Comparison of ENCODE assay signal across 8 mouse cellular contexts in genomic region chr19:46308706-46309435, GRCm38 (mm10). TPM values are rescaled to one million over a fixed set of nuclear protein-coding genes. Genes with fewer than 3 reads are reported as not detected.
DNase-seq lines count a peak whose midpoint lies in the region; ATAC-seq and TF ChIP-seq lines count a peak whose summit lies in the region.

No protein-coding gene starts in this region.

- TF ChIP-seq CTCF in left cerebral cortex, adult 2 months (IDR thresholded peaks at IDR 0.05), result peak; percentile 95

- peaks cover 36% of the 10 kb centered on the region for H3K36me3 ChIP-seq in hindbrain, embryonic 13.5 days

- H3K4me3 ChIP-seq in hindbrain, embryonic 13.5 days, result peak overlapping the region; percentile 44
- peak overlapping the region; percentile 49 for H3K4me3 ChIP-seq in left cerebral cortex, adult 2 months

- peak overlapping the region; percentile 78 for H3K4me2 ChIP-seq in hindbrain, embryonic 13.5 days

- H3K9ac ChIP-seq in hindbrain, embryonic 13.5 days, result peak overlapping the region; percentile 74

- WGBS in hindbrain, embryonic 13.5 days, result 2% methylated on average over 47 of the region's 47 CpGs

- peaks cover 32% of the 10 kb centered on the region for H3K4me1 ChIP-seq in hindbrain, embryonic 13.5 days (replicated peaks)

- no peak overlapping the region for H3K27ac ChIP-seq in hindbrain, embryonic 13.5 days
- peak overlapping the region; percentile 71 for H3K27ac ChIP-seq in left cerebral cortex, adult 2 months

- intact Hi-C loops in left cerebral cortex, adult 2 months (cut with DNase I), result loop anchor here (2.0 kb wide), 2 partner anchors 20 to 174 kb away; partner anchors contain the start of gene Fbxl15

- H3K9me3 ChIP-seq in hindbrain, embryonic 13.5 days, result no peaks in the 10 kb centered on the region

- H3K27me3 ChIP-seq in hindbrain, embryonic 13.5 days, result peaks cover 84% of the 10 kb centered on the region

- peak; percentile 91 for DNase-seq in NIH3T3 (ENCODE audit: low read depth)
- peak; percentile 97 for DNase-seq in cerebellum, postnatal 10 days
- DNase-seq in frontal cortex, postnatal 25 days (ENCODE audit: low spot score in 2 of 2), result peak; percentile 80 to 86
- peak; percentile 84 to 86 for DNase-seq in left cerebral cortex, adult 2 months (ENCODE audit: extremely low spot score in 1 of 2, low spot score in 2 of 2)
- DNase-seq in lung, postnatal 4 days, result peak; percentile 87 to 90
- peak; percentile 88 to 91 for DNase-seq in right cerebral cortex, adult 2 months (ENCODE audit: low spot score in 2 of 2)
- peak; percentile 84 for DNase-seq in urinary bladder, postnatal 25 days (ENCODE audit: low spot score)

- ATAC-seq in hindbrain, embryonic 13.5 days (ENCODE audit: low FRiP score), result peak; percentile 59

RNA-seq across cellular contexts. Expression of gene Nfkb2, which starts 4.8 kb away (rescaled TPM):
- 2.3 and 2.4 TPM in 2 replicates for polyA plus RNA-seq in hindbrain, embryonic 13.5 days (2015; fragmentation: Nextera tagmentation; extraction: Ambion mirVana)
- total RNA-seq in left cerebral cortex, adult 2 months (2021), result 1 to 10 TPM; 2.9 to 3.3 TPM

RNA-seq across cellular contexts. Expression of gene Psd, which starts 18.1 kb away (rescaled TPM):
- 58.4 and 59.3 TPM in 2 replicates for polyA plus RNA-seq in hindbrain, embryonic 13.5 days (2015; fragmentation: Nextera tagmentation; extraction: Ambion mirVana)
- total RNA-seq in left cerebral cortex, adult 2 months (2021), result 100 to 1,000 TPM; 605 to 647 TPM

RNA-seq across cellular contexts. Expression of gene Fbxl15, which starts 19.1 kb away (rescaled TPM):
- 39.8 and 40.0 TPM in 2 replicates for polyA plus RNA-seq in hindbrain, embryonic 13.5 days (2015; fragmentation: Nextera tagmentation; extraction: Ambion mirVana)
- total RNA-seq in left cerebral cortex, adult 2 months (2021), result 10 to 100 TPM; 27.0 to 29.6 TPM

RNA-seq across cellular contexts. Expression of gene Cuedc2, which starts 29.6 kb away (rescaled TPM):
- polyA plus RNA-seq in hindbrain, embryonic 13.5 days (2015; fragmentation: Nextera tagmentation; extraction: Ambion mirVana), result 317 and 326 TPM in 2 replicates
- 100 to 1,000 TPM; 188 to 196 TPM for total RNA-seq in left cerebral cortex, adult 2 months (2021)

RNA-seq across cellular contexts. Expression of gene Mfsd13a, which starts 32.0 kb away (rescaled TPM):
- 8.2 and 11.2 TPM in 2 replicates for polyA plus RNA-seq in hindbrain, embryonic 13.5 days (2015; fragmentation: Nextera tagmentation; extraction: Ambion mirVana)
- total RNA-seq in left cerebral cortex, adult 2 months (2021), result 10 to 100 TPM; 25.5 to 25.9 TPM
